Comparison of ENCODE assay signal across 18 mouse cellular contexts in the genomic region with DNA sequence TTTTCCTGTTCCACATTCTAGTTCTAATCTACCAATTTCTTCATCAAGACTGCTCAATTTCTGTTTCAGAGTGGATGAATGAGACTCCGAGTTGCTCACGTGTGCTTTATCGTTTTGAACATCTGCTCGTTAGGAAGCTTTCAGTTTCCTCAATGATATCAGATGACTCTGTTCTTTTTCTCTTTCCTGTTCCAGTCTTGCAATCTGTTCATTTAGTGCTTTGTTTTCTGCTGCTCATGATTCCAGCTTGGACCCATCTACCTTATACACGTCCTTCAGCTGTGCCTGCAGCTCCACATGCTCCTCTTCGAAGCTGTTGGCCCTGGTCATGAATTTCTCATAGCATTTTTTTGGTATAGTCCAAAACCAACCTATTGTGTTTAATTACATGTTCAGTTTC.
"Had no signal": no experiment of that assay in that cellular context is flagged by ENCODE, and none has a peak within 500 bp of the region (broad histone marks: within the 10 kb centered on the region; RNA-seq: fewer than 3 reads in every experiment).

No protein-coding gene starts in this region.

- H3K4me3 ChIP-seq: lung, embryonic 15.5 days; megakaryocyte, embryonic 14.5 days; midbrain, embryonic 13.5 days; midbrain, embryonic 15.5 days; neural tube, embryonic 12.5 days; stomach, embryonic 15.5 days had no signal

- H3K4me2 ChIP-seq: lung, embryonic 15.5 days; midbrain, embryonic 11.5 days; midbrain, embryonic 13.5 days; midbrain, embryonic 15.5 days; neural tube, embryonic 12.5 days; stomach, embryonic 15.5 days had no signal

- ATAC-seq: liver, postnatal 0 days; lung, postnatal 0 days; midbrain, embryonic 13.5 days; midbrain, embryonic 15.5 days had no signal

- H3K27ac ChIP-seq: lung, embryonic 15.5 days; macrophage; midbrain, embryonic 13.5 days; midbrain, embryonic 15.5 days; neural tube, embryonic 12.5 days; stomach, embryonic 15.5 days; stomach, postnatal 0 days had no signal

- H3K4me1 ChIP-seq: lung, embryonic 15.5 days; megakaryocyte, embryonic 14.5 days; midbrain, embryonic 15.5 days; neural tube, embryonic 12.5 days; stomach, embryonic 15.5 days had no signal

- H3K9me3 ChIP-seq: lung, embryonic 15.5 days; midbrain, embryonic 13.5 days; midbrain, embryonic 15.5 days; neural tube, embryonic 12.5 days; stomach, embryonic 15.5 days had no signal

- DNase-seq: liver, postnatal 0 days; lung, adult 2 months; lung, postnatal 14 days; lung, postnatal 36 days; right cerebral cortex, postnatal 14 days; thymus, adult 2 months; thymus, postnatal 25 days; thymus, postnatal 4 days had no signal

- H3K27me3 ChIP-seq: lung, embryonic 15.5 days; megakaryocyte, embryonic 14.5 days; midbrain, embryonic 13.5 days; midbrain, embryonic 15.5 days; neural tube, embryonic 12.5 days; stomach, embryonic 15.5 days had no signal

- H3K36me3 ChIP-seq: lung, embryonic 15.5 days; midbrain, embryonic 13.5 days; midbrain, embryonic 15.5 days; neural tube, embryonic 12.5 days; stomach, embryonic 15.5 days had no signal

- H3K9ac ChIP-seq: liver, postnatal 0 days; lung, embryonic 15.5 days; midbrain, embryonic 13.5 days; midbrain, embryonic 15.5 days; neural tube, embryonic 12.5 days; stomach, embryonic 15.5 days had no signal
